Mouse (Mus musculus) forebrain, embryonic 14.5 days (tissue): ENCODE results near the gene Hltf. TPM values are rescaled to one million over a fixed set of nuclear protein-coding genes. Genes with fewer than 3 reads are reported as not detected.

ENCODE experiments used
- ATAC-seq: fragments of 200-750 bp; cut with Nextera tagmentation; 2 replicates; pipeline ENCODE4 v1.8.0; 2017; ENCODE audit warnings: mild to moderate bottlenecking, moderate library complexity
- DNase-seq: peaks from one replicate; pipeline ENCODE4 v3.0.0-alpha.2; 2015; ENCODE audit warnings: low spot score
- H3K27ac ChIP-seq: fragments of 300-500 bp; sonication (generic); 2 replicates; pipeline ENCODE4 v1.5.1; 2014; ENCODE audit warnings: low read depth, mild to moderate bottlenecking, control low read depth, low read length, moderate library complexity
- H3K27me3 ChIP-seq: fragments of 300-500 bp; sonication (generic); replicated peaks from 2 replicates; pipeline ENCODE4 v1.6.1; 2014; ENCODE audit warnings: low read length, control low read depth, mixed read lengths; ENCODE audit not compliant: control insufficient read depth, insufficient read depth
- H3K36me3 ChIP-seq: fragments of 300-500 bp; sonication (generic); 2 replicates; pipeline ENCODE4 v1.6.1; 2014; ENCODE audit warnings: low read length, control low read depth; ENCODE audit not compliant: control insufficient read depth, insufficient read depth
- H3K4me1 ChIP-seq: fragments of 300-500 bp; sonication (generic); 2 replicates; pipeline ENCODE4 v1.6.1; 2014; ENCODE audit warnings: antibody characterized with exemption, low read length, control low read depth; ENCODE audit not compliant: control insufficient read depth, insufficient read depth
- H3K4me2 ChIP-seq: fragments of 300-500 bp; sonication (generic); 2 replicates; pipeline ENCODE4 v1.6.1; 2014; ENCODE audit warnings: mild to moderate bottlenecking, control low read depth, low read length
- H3K4me3 ChIP-seq: fragments of 300-500 bp; sonication (generic); 2 replicates; pipeline ENCODE4 v1.5.1; 2014; ENCODE audit warnings: low read depth, low read length, control low read depth
- H3K9ac ChIP-seq: fragments of 300-500 bp; sonication (generic); 2 replicates; pipeline ENCODE4 v1.6.1; 2014; ENCODE audit warnings: mild to moderate bottlenecking, low read length, control low read depth, moderate library complexity
- H3K9me3 ChIP-seq: fragments of 300-500 bp; sonication (generic); replicated peaks from 2 replicates; pipeline ENCODE4 v1.6.1; 2016; ENCODE audit warnings: low read length, control low read depth, mixed read lengths; ENCODE audit not compliant: control insufficient read depth
- WGBS: fragments of 180-500 bp; shearing (Covaris S2); extraction: QIAGEN DNeasy Blood & Tissue Kit; methylation state at CpG from one replicate; pipeline ENCODE4 v1.1.7; 2014; 5-methylcytosine and 5-hydroxymethylcytosine counted together
- polyA plus RNA-seq: library from polyadenylated mRNA; unstranded; fragments of >200 nt; fragmentation: Nextera tagmentation; extraction: Ambion mirVana; gene quantifications from 2 replicates; pipeline ENCODE4 v1.2.1, GENCODE M21; 2014

Gene Hltf
- polyA plus RNA-seq, 1 experiment from 2014 or later, result 27.6 TPM

GRCm38 (mm10) chr3:20147647-20148046 lies 90.0 kb downstream of the Hltf start:
- Histone ChIP-seq H3K9me3 (no peaks in the 10 kb centered on the region), H3K9ac (no peak overlapping the region), H3K27me3 (no peaks in the 10 kb centered on the region), H3K4me1 (no peaks in the 10 kb centered on the region), H3K36me3 (no peaks in the 10 kb centered on the region), H3K4me2 (no peak overlapping the region), H3K4me3 (no peak overlapping the region), H3K27ac (no peak overlapping the region)
- ATAC-seq, result no peak
- 81% methylated on average over 5 of the region's 5 CpGs for WGBS
- DNase-seq, result no peak

GRCm38 (mm10) chr3:20150511-20150910 lies 92.9 kb downstream of the Hltf start:
- WGBS, result 84% methylated on average over 2 of the region's 2 CpGs
- Histone ChIP-seq H3K4me3 (no peak overlapping the region), H3K4me2 (no peak overlapping the region), H3K36me3 (no peaks in the 10 kb centered on the region), H3K27ac (no peak overlapping the region), H3K27me3 (no peaks in the 10 kb centered on the region), H3K9me3 (no peaks in the 10 kb centered on the region), H3K9ac (no peak overlapping the region), H3K4me1 (0 out of 2 replicates have a peak, but pooled peaks cover 2% of the 10 kb centered on the region)
- DNase-seq (no peak), ATAC-seq (no peak)

- H3K4me1 ChIP-seq, result 0 out of 2 replicates have a peak, but pooled peaks cover 2% of the 10 kb centered on the region
- H3K9ac ChIP-seq, result no peak overlapping the region
- no peak overlapping the region for H3K4me3 ChIP-seq
- H3K27me3 ChIP-seq, result no peaks in the 10 kb centered on the region
- no peak for DNase-seq
- 92% methylated on average over 3 of the region's 3 CpGs for WGBS
- H3K27ac ChIP-seq, result no peak overlapping the region
- H3K36me3 ChIP-seq, result no peaks in the 10 kb centered on the region
- no peaks in the 10 kb centered on the region for H3K9me3 ChIP-seq
- no peak for ATAC-seq
- no peak overlapping the region for H3K4me2 ChIP-seq
Observed at GRCm38 (mm10) chr3:20151651-20152050, 94.0 kb downstream of the Hltf start.

GRCm38 (mm10) chr3:20154531-20155367 lies 97.1 kb downstream of the Hltf start, which contains the start of gene Gyg:
Gene Gyg (minus strand): TSS chr3:20155317.
- H3K36me3 ChIP-seq, result no peaks in the 10 kb centered on the region
- H3K27ac ChIP-seq, result 0 out of 2 replicates have a peak within 1 kb of the TSS, but pooled peaks have one; percentile 21
- H3K9ac ChIP-seq, result peak within 1 kb of the TSS; percentile 81
- DNase-seq (peak; percentile 44), ATAC-seq (peak; percentile 96)
- peak within 1 kb of the TSS; percentile 66 for H3K4me3 ChIP-seq
- peak within 1 kb of the TSS; percentile 91 for H3K4me2 ChIP-seq
- WGBS, result under 1% methylated on average over 73 of the region's 73 CpGs
- H3K4me1 ChIP-seq, result 0 out of 2 replicates have a peak, but pooled peaks cover 2% of the 10 kb centered on the region
- peaks cover 5% of the 10 kb centered on the region; the same call in 1 of the 2 replicates for H3K9me3 ChIP-seq
- H3K27me3 ChIP-seq, result no peaks in the 10 kb centered on the region

- H3K36me3 ChIP-seq, result no peaks in the 10 kb centered on the region
- H3K4me1 ChIP-seq, result 0 out of 2 replicates have a peak, but pooled peaks cover 2% of the 10 kb centered on the region
- DNase-seq (no peak), ATAC-seq (no peak)
- peak overlapping the region; percentile 66; the same call in 1 of the 2 replicates for H3K4me3 ChIP-seq
- H3K27ac ChIP-seq, result no peak overlapping the region
- H3K9ac ChIP-seq, result no peak overlapping the region
- H3K27me3 ChIP-seq, result no peaks in the 10 kb centered on the region
- 85% methylated on average over 6 of the region's 6 CpGs for WGBS
- H3K4me2 ChIP-seq, result peak overlapping the region; percentile 91
- peaks cover 5% of the 10 kb centered on the region; the same call in 1 of the 2 replicates for H3K9me3 ChIP-seq
Observed at GRCm38 (mm10) chr3:20155476-20155875, 97.9 kb downstream of the Hltf start.

GRCm38 (mm10) chr3:20167487-20167886 lies 109.9 kb downstream of the Hltf start:
- WGBS, result 92% methylated on average over 1 of the region's 1 CpGs
- Histone ChIP-seq H3K9me3 (no peaks in the 10 kb centered on the region), H3K27me3 (no peaks in the 10 kb centered on the region), H3K27ac (no peak overlapping the region), H3K4me1 (no peaks in the 10 kb centered on the region), H3K4me2 (no peak overlapping the region), H3K36me3 (no peaks in the 10 kb centered on the region), H3K4me3 (no peak overlapping the region), H3K9ac (no peak overlapping the region)
- ATAC-seq (no peak), DNase-seq (no peak)

Other genes with a start within 250 kb of the Hltf start
- 5.2 and 8.1 TPM in 2 replicates for gene Cp, start 100.8 kb upstream of the Hltf start, polyA plus RNA-seq
- gene Hps3, start 22.5 kb upstream of the Hltf start, polyA plus RNA-seq, result 9.3 and 12.8 TPM in 2 replicates
- 33.2 and 35.3 TPM in 2 replicates for gene Gyg, start 97.5 kb downstream of the Hltf start, polyA plus RNA-seq
- 0.23 TPM in 1 of 2 replicates, not detected in the other for gene Cpa3, start 184.4 kb downstream of the Hltf start, polyA plus RNA-seq
- not detected in 2 replicates for gene Cpb1, start 217.9 kb downstream of the Hltf start, polyA plus RNA-seq